Mouse (Mus musculus) kidney, postnatal 10 days (tissue): Measurements from ENCODE around the gene Lonp2.
A peak's percentile ranks its signal among the peaks of the same experiment; 100 is the strongest.

Source experiments
- DNase-seq: peaks from one replicate; pipeline ENCODE4 v3.0.0; 2021; ENCODE audit warnings: mixed read lengths

Lonp2 gene

DNA sequence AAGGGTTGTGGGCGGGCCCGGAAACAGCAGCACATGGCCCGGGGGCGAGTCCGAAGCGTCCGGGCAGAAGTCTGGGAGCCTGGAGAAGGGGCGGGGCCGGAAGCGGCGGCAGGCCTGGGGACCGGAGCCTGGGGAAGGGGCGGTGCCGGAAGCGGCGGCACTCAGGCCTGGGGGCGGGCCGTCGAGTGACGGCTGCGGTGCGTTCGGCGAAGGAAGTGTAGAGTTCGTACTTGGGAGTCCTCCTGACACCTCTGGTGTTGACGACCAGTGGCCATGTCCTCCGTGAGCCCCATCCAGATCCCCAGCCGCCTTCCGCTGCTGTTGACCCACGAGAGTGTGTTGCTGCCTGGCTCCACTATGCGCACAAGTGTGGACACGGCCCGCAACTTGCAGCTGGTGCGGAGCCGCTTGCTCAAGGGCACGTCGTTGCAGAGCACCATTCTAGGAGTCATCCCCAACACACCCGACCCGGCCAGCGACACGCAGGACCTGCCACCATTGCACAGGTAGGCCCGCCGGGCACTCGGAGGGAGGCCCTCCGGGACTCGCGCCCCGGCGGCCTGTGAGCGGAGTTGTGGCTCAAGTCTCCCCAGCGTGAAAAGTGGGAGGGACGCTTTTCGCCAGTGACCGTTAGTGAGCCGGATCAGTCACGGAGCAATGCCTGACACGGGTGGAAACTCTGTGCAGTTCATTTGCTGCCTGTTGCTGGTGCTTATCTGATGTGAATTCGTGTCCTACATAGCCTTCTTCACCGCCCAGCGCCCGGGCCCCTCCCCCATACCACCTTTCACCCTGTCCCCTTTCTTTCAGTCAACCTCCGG lies at the start of gene Lonp2:
Gene Lonp2 (plus strand): TSS at position 133 of the 821 bp plus-strand sequence.
- DNase-seq: peak; percentile 99

DNA sequence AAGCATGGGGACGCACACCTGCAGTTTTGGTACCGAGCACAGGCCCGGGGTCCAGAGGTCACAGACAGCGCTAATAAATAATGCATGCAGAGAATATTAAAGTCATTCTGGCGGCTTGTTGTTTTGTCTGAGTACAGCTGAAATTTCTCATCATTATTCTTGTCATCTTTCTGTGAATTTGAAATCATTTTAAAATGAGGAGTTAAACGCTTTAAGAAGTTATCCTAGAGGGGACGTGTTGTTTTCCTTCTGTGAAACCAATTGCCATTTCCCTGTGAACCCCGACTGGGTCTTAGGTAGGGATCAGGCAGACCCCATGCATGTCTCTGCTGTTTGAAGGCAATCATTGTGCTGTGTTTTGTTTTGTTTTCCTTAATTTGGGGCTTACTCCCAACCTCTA lies 46.3 kb upstream of the Lonp2 start:
- no peak for DNase-seq

- peak; percentile 66 for DNase-seq
Observed at GRCm38 (mm10) chr8:86578076-86578475, 45.8 kb upstream of the Lonp2 start.

DNA sequence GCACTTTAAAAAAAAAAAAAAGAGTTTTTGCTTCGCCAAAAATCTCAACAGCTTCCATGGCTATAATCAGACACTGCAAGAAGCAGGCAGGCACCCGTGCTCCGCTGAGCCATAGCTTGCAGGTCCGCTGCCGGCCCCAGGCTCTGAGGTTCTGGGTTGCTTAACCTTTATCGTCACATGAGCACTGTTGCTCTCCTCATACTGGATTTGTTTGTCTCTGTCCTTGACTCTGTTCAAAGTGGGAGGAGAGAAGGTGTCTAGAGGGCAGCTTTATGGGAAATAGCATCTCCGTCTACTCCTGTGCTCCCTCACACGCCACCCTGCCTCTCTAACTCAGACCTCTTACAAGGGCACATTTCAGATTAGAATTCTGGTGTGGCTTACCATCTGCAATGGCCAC lies 45.1 kb upstream of the Lonp2 start:
- DNase-seq: no peak

GRCm38 (mm10) chr8:86580458-86580857 lies 43.4 kb upstream of the Lonp2 start, which contains the start of gene Abcc12:
Abcc12 (minus strand) TSS chr8:86580686.
- no peak for DNase-seq

- no peak for DNase-seq
Observed at GRCm38 (mm10) chr8:86581921-86582331, 41.9 kb upstream of the Lonp2 start.

GRCm38 (mm10) chr8:86585118-86585517 lies 38.7 kb upstream of the Lonp2 start:
- peak; percentile 91 for DNase-seq

- DNase-seq: peak; percentile 87
Observed at GRCm38 (mm10) chr8:86585532-86585931, 38.3 kb upstream of the Lonp2 start.

GRCm38 (mm10) chr8:86586058-86586457 lies 37.8 kb upstream of the Lonp2 start:
- no peak for DNase-seq

DNA sequence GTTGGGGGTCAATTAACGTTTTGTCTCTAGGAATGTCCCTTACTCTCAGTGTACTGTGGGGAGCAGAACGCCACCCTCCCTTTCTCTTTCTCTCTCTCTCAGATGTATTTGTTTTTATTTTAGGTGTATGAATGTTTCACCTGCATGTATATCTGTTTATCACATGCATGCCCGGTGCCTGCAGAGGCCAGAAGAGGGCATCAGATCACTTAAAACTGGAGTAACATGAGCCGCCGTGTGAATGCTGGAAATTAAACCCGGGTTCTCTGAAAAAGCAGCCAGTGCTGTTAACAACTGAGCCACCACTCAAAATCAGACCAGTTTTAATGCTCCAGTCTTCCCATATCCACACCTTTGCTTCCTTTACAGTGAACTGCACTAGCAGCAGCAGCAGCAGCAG lies 37.2 kb upstream of the Lonp2 start:
- peak; percentile 31 for DNase-seq

- DNase-seq: no peak
Observed at GRCm38 (mm10) chr8:86588338-86588737, 35.5 kb upstream of the Lonp2 start.

DNA sequence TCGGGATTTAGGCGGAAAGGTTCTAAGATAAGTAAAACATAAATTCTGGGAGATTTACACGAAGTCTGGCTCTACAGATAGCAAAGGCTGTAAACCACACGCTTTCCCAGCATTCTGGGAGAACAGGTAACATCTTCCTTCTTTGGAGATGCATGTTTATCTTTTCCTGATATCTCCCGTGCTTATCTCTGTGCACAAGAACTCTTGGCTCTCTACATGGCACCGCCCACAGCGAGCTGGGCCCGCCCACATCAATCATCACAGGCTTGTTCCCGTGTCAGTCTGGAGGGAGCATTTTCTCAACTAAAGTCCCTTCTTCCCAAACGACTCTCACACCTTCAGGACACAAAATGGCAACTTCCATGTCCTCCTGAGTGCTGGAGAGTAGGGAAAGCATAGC lies 30.7 kb upstream of the Lonp2 start:
- DNase-seq: no peak

DNA sequence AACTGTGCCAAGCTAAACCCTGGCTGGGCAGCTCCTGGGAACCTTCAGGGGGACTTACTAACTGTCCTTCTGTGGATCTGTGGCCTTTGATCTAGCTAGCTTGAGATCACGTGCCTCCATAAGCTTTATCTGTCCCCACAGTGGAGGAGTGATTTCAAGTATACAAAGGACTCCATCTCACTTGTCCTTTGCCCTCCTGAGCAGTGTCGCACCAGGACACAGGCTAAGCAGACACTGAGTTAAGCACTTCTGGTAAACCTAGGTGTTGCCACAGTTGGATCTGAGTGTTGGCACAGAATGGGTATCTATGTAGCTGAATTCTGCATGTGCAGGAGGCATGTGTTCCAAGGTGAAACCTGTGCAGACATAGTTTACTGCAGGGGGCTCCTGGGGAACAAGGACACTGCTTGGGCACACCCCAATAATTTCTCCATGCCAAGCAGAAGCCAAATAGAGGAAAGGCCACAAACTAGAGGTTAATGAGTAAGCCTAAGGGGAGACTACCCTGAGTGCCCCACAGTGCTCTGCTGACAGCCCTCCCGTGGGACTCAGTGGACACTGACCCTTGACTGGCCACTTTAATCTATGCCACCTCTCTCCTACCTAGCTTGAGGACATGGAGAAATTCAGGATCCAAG lies 29.6 kb upstream of the Lonp2 start:
- no peak for DNase-seq

- DNase-seq: no peak
Observed at GRCm38 (mm10) chr8:86595671-86596070, 28.2 kb upstream of the Lonp2 start.

GRCm38 (mm10) chr8:86597681-86598080 lies 26.2 kb upstream of the Lonp2 start:
- peak; percentile 44 for DNase-seq

- DNase-seq: no peak
Observed at GRCm38 (mm10) chr8:86599299-86599698, 24.5 kb upstream of the Lonp2 start.

DNA sequence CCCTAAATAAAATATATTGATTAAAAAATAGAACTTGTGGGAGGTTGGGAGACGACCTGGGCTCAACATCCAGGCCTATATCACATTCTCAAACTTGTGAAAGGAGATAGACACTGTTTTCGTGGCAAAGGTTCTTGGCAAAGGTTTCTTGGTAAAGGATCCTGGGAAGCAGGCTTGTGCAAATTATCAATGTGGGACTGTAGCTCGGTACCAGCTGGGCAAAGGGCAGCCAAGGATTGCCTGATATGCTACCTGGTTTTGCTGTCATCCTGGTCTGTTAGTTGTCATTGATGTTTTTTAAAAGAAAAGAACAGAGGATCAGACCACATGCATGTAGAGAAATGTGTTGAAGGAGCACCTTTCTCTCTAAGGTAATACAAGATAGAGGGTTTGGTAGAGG lies 23.5 kb upstream of the Lonp2 start:
- DNase-seq: no peak

DNA sequence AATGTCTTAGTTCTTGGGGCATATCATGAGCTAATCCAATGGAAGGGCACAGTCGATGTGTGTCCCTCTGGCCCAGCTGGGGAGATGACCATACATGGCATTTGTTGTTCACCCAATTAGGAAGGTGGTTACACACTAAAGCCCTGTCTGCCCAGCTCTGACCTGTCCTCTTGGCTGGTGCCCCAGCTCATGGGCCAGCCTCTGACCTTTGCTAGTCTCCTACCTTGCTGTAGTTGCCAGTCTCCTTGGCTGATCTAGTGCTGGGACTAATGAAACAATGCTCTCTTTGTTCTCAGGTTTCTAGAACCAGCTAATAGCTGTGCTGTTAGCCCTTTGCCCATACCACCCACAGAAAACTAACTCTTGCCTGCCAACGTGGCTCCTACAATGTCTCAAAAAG lies 20.7 kb upstream of the Lonp2 start:
- no peak for DNase-seq

GRCm38 (mm10) chr8:86604676-86605075 lies 19.2 kb upstream of the Lonp2 start:
- no peak for DNase-seq

GRCm38 (mm10) chr8:86613798-86614197 lies 10.0 kb upstream of the Lonp2 start:
- DNase-seq: no peak

DNA sequence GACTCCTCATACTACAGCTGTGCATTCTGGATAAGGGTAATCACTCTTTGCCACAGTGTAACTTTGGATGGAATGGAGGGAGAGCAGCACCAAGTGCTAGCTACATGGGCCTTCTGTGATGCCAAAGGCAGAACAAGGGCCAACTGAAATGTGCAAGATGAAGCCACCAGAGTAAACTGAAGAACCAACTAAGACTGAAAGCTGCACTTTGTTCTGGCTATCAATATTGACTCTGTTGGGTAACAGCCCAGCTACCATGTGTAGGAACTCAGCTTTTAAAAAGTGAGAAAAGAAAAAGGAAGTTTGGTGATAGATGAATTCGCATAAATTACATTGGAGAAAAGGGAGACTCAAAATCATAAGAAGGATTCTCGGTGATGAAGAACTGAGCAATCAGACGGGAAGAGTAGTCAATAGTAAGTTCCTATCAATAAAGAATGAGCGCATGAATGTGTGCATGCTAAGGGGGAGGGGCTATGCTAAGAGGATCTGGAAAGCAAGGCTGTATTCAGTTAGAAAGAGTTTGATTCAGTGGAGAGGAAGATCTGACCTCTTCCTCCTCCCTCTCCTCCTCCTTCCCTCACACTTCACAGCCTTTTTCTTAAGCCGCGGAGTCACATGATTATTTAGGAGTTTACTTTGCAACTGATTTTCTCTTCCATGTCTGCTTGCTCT lies 8.6 kb upstream of the Lonp2 start:
- DNase-seq: no peak

- no peak for DNase-seq
Observed at GRCm38 (mm10) chr8:86617759-86618387, 6.0 kb upstream of the Lonp2 start.

DNA sequence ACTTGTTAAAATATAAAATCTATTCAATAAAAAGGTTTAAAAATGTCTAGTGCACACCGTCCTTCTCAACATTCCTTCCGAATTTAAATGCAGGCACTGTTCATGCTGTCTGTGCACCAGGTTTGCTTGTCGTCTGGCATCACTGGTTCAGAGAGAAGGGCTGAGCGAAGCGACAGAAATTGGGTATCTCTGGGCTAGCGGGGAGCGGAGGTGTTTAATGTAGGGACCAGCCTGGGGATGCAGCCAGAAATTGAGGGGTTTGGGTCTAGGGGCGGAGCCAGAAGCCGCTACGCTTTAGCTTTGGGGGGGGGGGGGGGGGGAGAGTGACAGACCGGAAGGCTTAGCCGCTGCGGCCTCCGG lies 312 bp upstream of the Lonp2 start:
- no peak for DNase-seq
